Mouse (Mus musculus) liver, embryonic 14.5 days (tissue): ENCODE measurements around the gene Oaf.

Experiments used
- CTCF ChIP-seq: IDR thresholded peaks from 2 replicates; pipeline ENCODE4 v1.5.1; 2016; ENCODE audit warnings: antibody characterized with exemption, low read depth, control low read depth
- EP300 ChIP-seq: IDR thresholded peaks from 2 replicates; pipeline ENCODE4 v1.6.1; 2016; ENCODE audit warnings: antibody characterized with exemption, low read depth

GRCm38 (mm10) chr9:43253271-43253681 lies 13.6 kb upstream of the Oaf start:
- no peak for TF ChIP-seq EP300
- no peak for TF ChIP-seq CTCF
